Mouse (Mus musculus) heart, postnatal 10 days (tissue): ENCODE results near the gene Serbp1. TPM values are rescaled to one million over a fixed set of nuclear protein-coding genes. Genes with fewer than 3 reads are reported as not detected.

Experiments
- DNase-seq, 2 experiments: peaks; one replicate each; pipeline ENCODE4 v3.0.0; 2021
- intact Hi-C: fragments of 180-260 bp; cut with DNase I; formaldehyde crosslinking; loops from one replicate; pipeline ENCODE4 v1.15.1; 2025
- total RNA-seq, 2 experiments: library from RNA; stranded (reverse); gene quantifications; 2 replicates each; pipeline ENCODE4 v1.2.3; 2021

Gene Serbp1
- total RNA-seq, 2 experiments from 2014 or later, result 247 to 271 TPM

DNA sequence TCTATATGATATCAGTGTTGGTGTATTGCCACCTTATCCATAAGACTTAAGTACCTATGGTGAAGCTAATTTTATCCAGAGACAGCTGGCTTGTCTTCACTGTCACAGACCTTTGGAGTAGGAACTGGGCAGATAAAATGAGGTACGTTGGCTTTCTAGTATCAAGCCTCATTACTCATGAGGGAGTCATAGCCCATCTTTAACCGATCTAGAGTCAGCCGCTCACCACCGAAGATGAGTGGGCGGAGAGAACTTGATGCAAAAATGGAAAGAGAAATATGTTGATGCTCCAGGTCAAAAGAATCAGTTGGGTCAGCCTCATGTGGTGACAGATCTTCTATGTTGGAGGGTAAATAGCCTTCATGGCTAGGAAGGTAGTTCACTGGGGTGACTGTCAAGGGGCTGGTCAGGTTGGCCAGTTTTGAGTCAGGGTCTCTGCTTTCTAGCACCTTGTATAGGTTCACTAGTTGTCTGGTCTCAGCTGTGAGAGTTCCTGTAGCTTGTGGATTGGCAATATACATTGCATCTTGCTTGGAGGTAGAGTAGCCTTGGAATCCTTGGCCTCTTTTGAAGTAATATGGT, 54.2 kb downstream of the Serbp1 start:
- DNase-seq, result no peak
- intact Hi-C loops, result no loop called here

DNA sequence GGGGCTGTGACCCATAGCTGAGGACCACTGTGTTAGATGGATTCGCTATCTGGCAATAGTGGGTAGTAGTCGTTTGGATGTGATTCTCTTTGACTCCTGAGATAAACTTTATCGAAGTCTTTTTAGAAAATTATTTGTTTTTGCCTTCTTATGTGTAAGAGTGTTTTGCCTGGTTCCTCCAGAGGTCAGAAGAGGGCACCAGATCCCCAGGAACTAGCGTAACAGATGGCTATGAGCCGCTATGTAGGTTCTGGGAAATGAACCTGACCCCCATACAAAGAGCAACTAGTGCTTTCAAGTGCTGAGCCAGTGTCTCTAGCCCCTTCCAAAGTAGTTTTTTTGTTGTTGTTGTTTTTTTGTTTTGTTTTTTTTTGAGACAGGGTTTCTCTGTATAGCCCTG, 58.1 kb downstream of the Serbp1 start:
- DNase-seq, result no peak
- intact Hi-C loops, result no loop called here

DNA sequence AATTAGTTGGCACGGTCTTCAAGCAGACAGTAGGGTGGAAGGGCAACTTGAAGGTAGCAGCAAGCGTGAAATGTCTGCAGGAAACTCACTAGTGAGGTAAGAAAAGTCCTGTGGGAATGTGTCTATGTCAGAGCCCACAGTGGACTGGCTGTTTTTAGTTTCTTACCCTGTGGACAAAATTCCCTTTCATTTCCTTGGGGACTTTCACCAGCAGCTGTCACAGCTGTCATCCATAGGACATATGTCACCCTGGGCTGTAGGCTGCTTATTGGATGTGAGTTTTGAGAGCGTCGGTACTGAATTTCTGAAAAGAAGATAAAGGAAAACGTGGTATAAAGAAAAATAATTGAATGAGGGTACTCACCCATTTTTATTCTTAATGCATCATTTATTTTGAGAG, 60.8 kb downstream of the Serbp1 start:
- intact Hi-C loops, result no loop called here
- no peak for DNase-seq

DNA sequence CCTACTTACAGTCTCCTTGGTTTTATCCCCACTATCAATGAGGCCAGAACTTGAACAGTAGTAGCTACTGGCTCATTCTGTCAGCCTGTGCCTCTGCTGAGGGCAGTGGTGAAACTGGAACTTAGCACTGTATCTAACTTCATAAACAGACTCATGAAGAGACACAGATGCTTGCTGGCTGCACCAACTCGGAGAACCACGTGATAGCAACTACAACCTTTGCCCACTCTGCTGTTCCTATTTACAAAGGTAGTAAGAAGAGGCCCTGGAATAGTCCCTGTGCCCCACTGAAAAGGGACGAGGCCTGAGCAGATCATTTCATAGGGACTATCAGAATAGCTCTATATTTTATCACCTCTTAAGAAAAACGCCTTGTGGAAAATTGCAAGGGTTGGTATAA, 62.3 kb downstream of the Serbp1 start:
- intact Hi-C loops, result no loop called here
- DNase-seq, result no peak

DNA sequence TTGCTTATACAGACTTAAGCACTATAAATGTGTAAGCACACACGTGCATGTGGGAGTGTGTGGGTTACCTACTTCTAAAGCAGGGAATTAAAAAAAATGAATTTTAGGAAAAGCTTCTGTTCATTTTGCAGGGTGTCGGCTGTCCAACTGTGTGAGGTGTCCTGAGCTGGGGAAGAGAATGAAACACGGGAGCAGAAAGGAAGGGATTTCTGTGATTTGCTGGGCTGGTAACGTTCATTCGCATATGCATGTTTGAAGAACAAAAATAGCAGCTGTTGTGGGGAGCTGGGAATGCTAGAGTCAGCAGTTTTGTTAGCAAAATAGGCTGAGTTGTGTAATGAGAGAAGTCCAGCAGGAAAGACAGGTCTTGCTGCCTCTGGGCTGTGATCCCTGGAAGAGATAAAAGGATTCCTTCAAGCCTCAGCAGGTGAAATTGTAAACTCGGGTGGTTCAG, 62.8 kb downstream of the Serbp1 start:
- intact Hi-C loops, result no loop called here
- peak in 1 of 2 experiments; percentile 19 for DNase-seq

DNA sequence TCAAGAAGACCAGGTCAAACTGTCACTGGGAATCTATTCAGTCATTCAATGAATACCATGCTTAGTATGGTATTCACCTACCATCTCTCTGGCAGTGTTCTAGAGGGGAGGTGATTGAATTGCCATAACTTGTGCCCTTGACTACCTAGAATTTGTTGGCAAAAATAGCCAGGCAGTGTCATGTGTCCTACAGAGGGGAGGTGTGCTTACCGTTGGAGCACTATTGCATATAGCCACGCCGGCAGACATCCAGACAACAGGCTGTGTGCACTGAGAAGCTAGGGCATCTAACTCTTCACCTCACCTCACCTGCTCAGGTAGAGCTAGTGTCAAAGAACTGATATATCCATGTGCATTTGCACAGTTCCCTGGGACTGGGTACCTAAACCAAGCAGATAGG, 63.3 kb downstream of the Serbp1 start:
- intact Hi-C loops, result no loop called here
- no peak for DNase-seq

DNA sequence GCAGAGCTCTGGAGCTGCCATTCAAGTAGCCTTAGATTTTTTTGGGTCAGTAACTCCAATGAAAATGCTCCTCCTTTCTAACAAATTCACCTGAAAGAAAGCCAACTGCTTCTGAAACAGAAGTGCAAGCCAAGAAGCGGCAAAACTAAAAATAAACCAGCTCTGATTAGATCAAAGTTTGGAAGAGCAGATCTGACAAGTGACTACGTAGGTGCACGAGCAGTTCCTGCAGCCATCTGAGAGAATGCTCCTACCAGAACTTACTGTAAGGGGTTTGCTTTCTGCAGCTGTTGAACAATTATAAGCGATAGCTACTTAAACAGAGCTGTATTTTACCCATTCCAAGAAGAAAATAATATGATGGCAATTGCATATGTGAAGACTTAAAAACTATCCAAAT, 64.5 kb downstream of the Serbp1 start:
- intact Hi-C loops, result no loop called here
- DNase-seq, result no peak

DNA sequence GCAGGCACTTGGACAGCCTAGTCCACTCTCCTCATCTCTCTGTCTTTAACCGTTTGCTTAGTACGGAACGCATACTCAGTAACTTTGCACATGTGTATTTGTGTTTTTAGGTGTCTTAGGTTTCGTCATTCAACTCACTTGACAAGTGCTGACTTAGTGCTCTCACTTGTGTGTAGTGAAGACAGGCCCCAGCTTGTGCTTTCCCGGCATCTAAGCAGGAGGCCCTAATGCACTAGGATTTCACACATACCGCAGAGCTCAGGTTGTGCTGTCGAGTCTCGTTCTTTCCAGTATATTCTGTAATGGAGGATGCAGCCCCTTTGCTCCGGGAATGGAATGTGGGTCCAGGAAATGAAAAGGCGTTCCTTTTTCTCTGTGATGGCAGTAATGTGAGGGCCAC, 65.2 kb downstream of the Serbp1 start:
- no peak for DNase-seq
- intact Hi-C loops, result no loop called here

DNA sequence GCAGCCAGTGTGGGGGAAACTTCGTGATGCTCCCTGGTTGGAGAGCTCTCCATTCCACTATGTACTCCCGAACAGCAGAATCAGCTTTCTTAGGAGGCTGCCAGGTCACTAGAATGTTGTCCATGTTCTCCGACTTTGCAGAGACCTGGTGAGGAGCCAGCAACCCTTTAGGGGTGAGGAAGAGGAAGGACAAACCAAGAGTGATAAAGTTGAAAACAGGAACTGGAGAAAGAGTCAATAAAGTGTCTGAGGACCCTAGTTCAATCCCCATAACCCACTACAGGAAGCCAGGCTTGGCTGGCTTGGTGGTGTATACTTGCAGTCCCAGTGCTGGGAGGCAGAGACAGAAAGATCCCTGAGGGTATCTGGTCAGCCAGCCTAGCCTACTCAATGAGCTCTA, 71.0 kb downstream of the Serbp1 start:
- DNase-seq, result no peak
- intact Hi-C loops, result no loop called here

DNA sequence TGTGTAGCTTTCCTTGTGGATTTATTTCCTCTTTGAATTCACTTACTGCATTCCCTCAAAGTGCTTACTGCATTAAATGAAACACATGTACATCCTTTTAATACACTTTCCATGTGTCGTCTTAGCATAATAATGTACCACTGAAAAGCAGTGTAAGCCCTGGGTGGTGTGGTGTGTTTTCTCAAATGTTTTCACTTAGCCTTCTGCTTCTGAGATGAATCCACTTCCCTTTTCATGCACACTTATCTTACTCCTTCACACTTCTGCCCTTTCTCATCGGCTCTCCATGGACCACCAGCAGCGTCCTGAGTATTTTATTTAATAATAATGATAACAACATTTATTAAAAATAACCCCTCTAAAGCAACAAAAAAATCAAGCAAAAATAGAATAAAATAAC, 71.8 kb downstream of the Serbp1 start:
- intact Hi-C loops, result no loop called here
- no peak for DNase-seq

DNA sequence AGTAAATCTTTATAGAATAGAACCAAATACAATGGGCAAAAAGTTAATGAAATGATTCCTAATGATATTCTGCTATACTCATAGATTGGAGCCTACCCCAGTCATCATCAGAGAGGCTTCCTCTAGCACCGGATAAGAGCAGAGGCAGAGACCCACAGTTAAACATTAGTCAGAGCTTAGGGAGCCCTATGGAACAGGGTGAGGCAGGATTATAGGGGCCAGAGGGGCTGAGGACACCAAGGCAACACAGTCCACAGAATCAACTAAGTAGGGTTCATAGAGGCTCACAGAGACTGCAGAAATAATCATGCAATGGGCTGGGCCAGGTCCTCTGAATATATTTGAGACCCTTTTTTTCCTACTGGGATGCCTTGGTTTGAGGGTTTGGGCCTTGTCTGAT, 76.7 kb downstream of the Serbp1 start:
- intact Hi-C loops, result loop anchor here (5.0 kb wide), 2 partner anchors 123 to 347 kb away; no protein-coding TSS in a partner anchor
- DNase-seq, result no peak

DNA sequence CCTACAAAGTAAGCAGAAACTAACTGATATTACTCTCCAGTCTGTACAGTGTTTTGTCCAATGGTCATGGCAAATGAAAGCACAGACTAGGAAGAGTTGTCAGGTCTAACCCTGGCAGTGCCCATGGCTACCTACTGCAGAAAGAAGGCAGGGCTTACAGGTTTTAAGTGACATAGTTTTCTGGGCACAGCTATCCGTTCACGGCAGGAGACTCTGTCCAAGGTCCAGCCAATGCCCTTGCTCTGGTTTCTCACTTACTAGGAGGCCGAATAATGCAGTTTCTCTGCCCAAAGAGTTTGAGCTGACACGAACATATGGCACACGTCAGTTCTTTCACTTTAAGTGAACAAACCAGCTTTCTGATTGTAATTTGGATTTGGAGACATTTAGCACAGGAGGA, 79.1 kb downstream of the Serbp1 start:
- DNase-seq, result no peak
- intact Hi-C loops, result loop anchor here (5.0 kb wide), 2 partner anchors 120 to 350 kb away; no protein-coding TSS in a partner anchor

DNA sequence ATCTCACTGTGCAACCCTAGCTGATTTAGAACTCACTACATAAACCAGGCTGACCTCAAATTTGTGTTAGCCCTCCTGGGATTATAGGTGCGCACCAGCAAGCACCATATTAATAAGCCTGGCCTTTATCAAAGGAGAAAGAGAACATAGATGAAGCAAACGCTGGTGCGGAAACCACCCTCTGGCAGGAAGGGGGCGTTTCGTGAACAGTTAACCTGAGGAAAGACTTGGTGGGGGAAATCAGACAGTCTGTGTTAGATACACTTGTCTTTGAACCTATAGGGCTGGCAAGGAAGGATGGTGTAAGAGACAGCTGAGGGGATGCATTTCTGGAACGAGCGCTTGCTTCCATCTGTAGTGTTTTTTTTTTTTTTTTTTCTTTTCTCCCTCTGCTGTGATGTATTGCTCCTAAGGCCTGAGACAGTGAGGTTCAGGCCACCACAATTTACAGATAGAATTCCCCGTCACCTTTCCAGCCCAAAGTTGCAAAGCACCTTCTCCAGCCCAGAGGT, 79.9 kb downstream of the Serbp1 start:
- intact Hi-C loops, result loop anchor here (1.0 to 5.0 kb wide), 4 partner anchors 119 to 351 kb away; no protein-coding TSS in a partner anchor
- DNase-seq, result no peak

DNA sequence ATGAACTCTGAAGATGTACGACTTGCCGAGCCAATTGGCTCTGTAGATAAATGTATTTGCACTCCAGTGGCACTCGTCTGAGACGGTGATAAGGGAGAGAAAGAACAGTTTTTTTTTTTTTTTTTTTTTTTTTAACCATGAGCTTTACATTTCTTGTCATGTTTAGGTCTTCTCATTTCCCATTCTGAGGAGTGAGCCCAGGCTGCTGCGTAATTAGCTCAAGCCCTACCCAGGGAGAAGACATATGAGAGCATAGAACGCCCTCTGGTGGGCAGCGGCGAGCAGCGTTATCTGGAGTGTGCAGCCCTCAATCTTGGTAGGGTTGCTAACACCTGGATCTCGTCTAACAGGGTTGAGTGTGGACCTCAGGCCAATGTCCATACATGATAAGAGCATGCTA, 80.5 kb downstream of the Serbp1 start:
- peak; percentile 70 to 83 for DNase-seq
- intact Hi-C loops, result loop anchor here (1.0 to 5.0 kb wide), 4 partner anchors 119 to 351 kb away; no protein-coding TSS in a partner anchor

DNA sequence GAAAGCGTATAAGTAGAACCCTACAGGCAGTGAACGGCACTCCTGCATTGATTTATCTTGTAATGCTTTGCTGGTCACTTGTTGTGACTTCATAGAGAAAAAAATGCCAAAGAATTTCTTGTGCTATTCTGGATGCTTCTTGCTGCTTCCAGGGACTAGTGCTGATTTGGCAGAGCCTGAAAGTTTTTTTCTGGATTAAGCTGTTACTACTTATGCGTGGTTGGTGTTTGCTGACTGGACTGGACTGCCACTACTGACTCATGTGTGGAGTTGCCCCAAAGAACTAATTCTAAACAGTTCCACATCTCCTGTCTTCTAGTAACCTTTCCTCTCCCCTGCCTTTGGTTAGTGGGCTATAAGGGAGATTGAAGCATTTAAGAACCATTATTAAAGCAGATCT, 85.8 kb downstream of the Serbp1 start:
- intact Hi-C loops, result no loop called here

DNA sequence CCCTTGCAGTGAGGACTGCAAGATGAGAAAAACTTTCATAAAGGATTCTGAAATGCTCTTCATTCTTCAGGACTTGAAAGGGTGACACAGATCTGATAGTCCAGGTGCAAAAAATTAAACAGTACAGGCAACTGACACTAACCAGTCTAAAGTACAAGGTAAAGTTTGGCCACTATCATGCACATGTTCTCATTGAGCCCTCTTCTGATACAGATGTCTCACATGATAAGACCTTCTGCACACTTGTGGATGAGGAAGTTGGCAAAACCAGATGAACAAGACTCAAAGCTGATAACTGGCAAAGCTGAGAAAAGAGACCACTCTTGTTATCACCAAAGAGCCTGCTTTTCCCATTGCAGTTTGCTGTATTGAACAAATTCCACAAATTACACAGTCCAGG, 100.0 kb downstream of the Serbp1 start:
- no peak for DNase-seq
- intact Hi-C loops, result no loop called here

More for the DNA sequence above, 85.8 kb downstream of the Serbp1 start:
- DNase-seq, result no peak

DNA sequence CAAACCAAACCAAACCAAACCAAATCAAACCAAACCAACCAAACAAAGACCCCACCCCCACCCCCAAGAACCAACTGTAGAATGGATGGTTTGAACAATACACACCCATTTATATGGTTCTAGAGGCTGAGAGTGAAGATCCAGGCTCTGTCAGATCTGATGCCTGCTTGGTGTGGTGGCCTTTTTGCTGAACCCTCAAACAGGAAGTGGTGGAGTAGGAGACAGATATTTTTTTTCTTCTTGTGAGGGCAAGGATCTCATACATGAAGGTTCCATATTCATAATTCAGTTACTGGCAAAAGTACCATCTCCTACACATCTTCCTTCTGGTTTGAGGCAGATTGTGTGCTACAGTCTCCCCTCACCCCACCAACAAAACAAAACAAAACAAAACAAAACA, 101.5 kb downstream of the Serbp1 start:
- intact Hi-C loops, result no loop called here
- DNase-seq, result no peak

Other genes with a start within 250 kb of the Serbp1 start
- gene Gadd45a, start 200.7 kb upstream of the Serbp1 start, total RNA-seq, result 10 to 100 TPM; 16.8 to 19.3 TPM
- under 1 TPM in 1 of 2 experiments, not detected in 1; 0.07 TPM for gene Il12rb2, start 138.0 kb downstream of the Serbp1 start, total RNA-seq